Mouse (Mus musculus): Measurements from ENCODE around the gene Gm11639. TPM values are rescaled to one million over a fixed set of nuclear protein-coding genes. Genes with fewer than 3 reads are reported as not detected.
A peak's percentile ranks its signal among the peaks of the same experiment; 100 is the strongest.

The Gm11639 gene
- total RNA-seq, 2 experiments from 2014 or later, result 0.80 to 1.1 TPM

- no peak for DNase-seq (ENCODE audit: low spot score in 2 of 2)
- intact Hi-C loops (cut with DNase I), result no loop called here
These were observed 10.7 kb upstream of the Gm11639 start for GRCm38 (mm10) chr11:104674768-104675167.

DNA sequence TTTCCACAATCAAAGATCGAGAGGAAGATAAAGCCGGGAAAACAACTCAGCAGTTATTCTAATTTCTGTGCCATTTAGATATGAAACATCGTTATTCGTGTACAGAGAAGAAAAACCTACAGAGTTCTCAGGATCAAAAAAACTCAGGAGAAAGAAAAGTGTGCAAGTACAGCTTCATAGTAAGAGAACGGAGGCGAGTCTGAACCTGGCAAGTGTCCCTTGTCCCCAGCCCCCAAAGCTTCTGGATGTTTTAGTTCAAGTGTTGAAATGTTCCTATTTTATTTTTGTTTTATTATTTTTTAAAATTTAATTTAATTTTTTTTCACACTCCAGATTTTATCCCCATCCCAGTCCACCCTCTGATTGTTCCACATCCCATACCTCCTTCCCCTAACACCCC, 7.7 kb downstream of the Gm11639 start:
- DNase-seq (ENCODE audit: low spot score in 2 of 2), result peak; percentile 13 to 81
- intact Hi-C loops (cut with DNase I), result loop anchor here (1.0 kb wide), 1 partner anchor 135 kb away; no protein-coding TSS in a partner anchor

DNA sequence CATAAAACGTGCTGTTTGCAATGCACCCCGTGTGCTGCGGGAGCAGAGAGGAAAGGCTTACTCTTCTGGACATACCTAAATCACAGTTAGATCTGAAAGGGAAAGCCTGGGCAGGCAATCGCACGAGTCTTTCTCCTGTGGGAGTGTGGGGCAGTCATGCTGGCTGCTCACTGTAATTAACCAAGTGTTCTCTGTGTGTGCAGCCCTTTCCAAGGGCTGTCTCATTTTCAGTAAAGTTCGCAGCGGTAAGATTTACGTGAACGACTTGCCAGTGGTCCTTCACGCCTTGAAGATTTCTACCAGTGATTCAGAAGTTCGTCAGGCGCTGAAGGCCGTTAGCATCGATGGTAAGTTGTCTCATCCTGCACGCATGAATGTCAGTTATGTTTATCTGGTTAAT, 18.6 kb downstream of the Gm11639 start:
- intact Hi-C loops (cut with DNase I), result no loop called here
- no peak for DNase-seq (ENCODE audit: low spot score in 2 of 2)

GRCm38 (mm10) chr11:104707084-104707483, 21.6 kb downstream of the Gm11639 start:
- intact Hi-C loops (cut with DNase I), result no loop called here
- no peak for DNase-seq (ENCODE audit: low spot score in 2 of 2)

GRCm38 (mm10) chr11:104744995-104745568, 59.6 kb downstream of the Gm11639 start:
- intact Hi-C loops (cut with DNase I), result no loop called here
- no peak for DNase-seq (ENCODE audit: low spot score in 2 of 2)

- intact Hi-C loops (cut with DNase I), result loop anchor here (5.0 kb wide), 2 partner anchors 173 to 357 kb away; no protein-coding TSS in a partner anchor
These were observed 80.3 kb downstream of the Gm11639 start for GRCm38 (mm10) chr11:104765762-104766161.

DNA sequence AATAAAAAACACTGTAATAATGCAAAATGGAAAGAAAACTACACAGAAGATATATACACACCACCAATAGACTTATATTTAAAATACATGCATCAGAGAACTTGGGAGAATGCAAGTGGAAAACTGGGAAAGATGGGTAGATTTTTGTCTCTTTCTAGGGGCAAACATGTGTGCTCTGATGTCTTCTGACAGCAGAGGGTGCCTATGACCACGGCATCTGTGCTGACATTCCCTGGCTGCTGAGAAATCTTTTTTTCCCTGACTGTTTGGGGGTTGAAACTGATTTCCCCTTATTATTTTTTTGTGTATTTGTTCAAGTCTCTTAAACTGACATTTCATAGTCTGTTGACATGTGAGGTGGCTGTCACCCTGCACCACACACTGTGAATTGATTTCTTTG, 81.6 kb downstream of the Gm11639 start:
- no peak for DNase-seq (ENCODE audit: low spot score in 2 of 2)
- intact Hi-C loops (cut with DNase I), result loop anchor here (5.0 kb wide), 2 partner anchors 175 to 355 kb away; no protein-coding TSS in a partner anchor

More at GRCm38 (mm10) chr11:104765762-104766161, 80.3 kb downstream of the Gm11639 start:
- no peak for DNase-seq (ENCODE audit: low spot score in 2 of 2)

GRCm38 (mm10) chr11:104768072-104768471, 82.6 kb downstream of the Gm11639 start:
- intact Hi-C loops (cut with DNase I), result loop anchor here (5.0 kb wide), 2 partner anchors 176 to 354 kb away; no protein-coding TSS in a partner anchor
- DNase-seq (ENCODE audit: low spot score in 2 of 2), result peak; percentile 16 to 49

DNA sequence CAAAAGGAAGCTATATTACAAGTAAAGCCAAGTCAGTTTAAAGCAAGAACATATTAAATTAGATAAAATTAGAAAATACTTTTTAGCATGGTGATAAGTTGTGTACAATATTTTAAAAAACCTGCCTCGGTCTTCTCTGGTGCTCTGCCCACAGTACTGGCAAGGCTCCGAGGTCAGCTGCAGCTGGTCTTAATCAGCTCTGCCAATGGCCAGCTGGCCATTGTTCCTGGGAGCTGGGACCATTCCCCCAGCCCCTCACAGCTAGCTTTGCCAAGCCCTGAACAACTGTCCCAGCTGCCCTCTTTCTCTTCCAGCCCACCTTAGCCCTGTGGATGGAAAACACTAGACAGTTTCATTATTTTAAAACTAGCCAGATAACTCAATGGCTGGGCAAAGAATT, 93.3 kb downstream of the Gm11639 start:
- intact Hi-C loops (cut with DNase I), result no loop called here
- no peak for DNase-seq (ENCODE audit: low spot score in 2 of 2)

GRCm38 (mm10) chr11:104944723-104945122, 259.2 kb downstream of the Gm11639 start:
- DNase-seq (ENCODE audit: low spot score in 2 of 2), result no peak
- intact Hi-C loops (cut with DNase I), result no loop called here

- no peak for DNase-seq (ENCODE audit: low spot score in 2 of 2)
- intact Hi-C loops (cut with DNase I), result no loop called here
These were observed 266.8 kb downstream of the Gm11639 start for GRCm38 (mm10) chr11:104952349-104952748.

- no peak for DNase-seq (ENCODE audit: low spot score in 2 of 2)
- intact Hi-C loops (cut with DNase I), result no loop called here
These were observed 282.4 kb downstream of the Gm11639 start for GRCm38 (mm10) chr11:104967862-104968261.

DNA sequence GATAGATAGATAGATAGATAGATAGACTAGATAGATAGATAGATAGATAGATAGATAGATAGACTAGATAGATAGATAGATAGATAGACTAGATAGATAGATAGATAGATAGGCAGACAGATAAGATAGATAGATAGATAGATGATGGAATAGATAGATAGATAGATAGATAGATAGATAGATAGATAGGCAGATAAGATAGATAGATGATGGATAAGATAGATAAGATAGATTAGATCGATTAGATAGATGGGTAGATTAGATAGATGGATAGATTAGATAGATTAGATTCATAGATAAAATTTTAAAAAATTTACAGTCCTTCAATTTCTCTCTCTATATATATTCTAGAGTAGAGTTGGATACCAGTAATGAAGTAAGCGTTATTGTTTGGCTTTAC, 282.9 kb downstream of the Gm11639 start:
- intact Hi-C loops (cut with DNase I), result no loop called here
- no peak for DNase-seq (ENCODE audit: low spot score in 2 of 2)

- peak in 1 of 2 experiments; percentile 1 for DNase-seq (ENCODE audit: low spot score in 2 of 2)
- intact Hi-C loops (cut with DNase I), result no loop called here
These were observed 285.8 kb downstream of the Gm11639 start for GRCm38 (mm10) chr11:104971322-104971721.

DNA sequence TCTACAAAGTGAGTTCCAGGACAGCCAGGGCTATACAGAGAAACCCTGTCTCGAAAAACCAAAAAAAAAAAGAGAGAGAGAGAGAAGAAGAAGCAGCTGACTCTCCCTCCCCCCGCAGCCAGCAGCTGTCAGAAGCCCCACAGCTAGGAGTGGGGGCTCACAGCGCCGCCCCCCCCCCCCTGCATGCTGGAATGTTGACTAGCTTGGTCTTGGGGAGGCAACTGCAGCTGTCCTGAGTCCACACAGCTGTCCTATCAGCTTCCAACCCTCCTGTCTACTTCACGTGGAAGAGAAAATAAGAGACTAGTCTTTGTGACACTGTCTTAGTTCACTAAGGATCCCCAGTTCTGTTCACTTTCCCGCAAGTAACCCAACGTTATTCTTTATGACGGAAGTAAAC, 287.0 kb downstream of the Gm11639 start:
- intact Hi-C loops (cut with DNase I), result no loop called here
- no peak for DNase-seq (ENCODE audit: low spot score in 2 of 2)

DNA sequence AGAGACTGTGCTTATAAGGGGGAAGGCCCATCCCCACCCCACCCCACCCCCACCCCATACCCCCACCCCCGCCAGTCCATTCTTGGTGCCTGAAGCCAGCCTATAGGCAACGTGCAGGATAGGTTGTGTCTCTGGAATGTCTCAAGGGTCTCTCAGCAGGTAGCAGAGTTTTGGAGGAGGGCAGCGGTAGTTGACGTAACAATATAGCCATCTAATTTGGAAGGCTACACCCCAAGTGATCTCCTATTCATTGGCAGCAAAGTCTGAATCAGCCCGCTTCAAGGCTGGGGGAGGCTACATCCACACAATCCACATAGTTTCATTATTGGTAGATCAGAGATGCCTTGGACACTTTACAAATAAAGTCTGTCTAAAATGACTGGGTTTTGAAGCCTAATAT, 292.5 kb downstream of the Gm11639 start:
- intact Hi-C loops (cut with DNase I), result no loop called here
- no peak for DNase-seq (ENCODE audit: low spot score in 2 of 2)

DNA sequence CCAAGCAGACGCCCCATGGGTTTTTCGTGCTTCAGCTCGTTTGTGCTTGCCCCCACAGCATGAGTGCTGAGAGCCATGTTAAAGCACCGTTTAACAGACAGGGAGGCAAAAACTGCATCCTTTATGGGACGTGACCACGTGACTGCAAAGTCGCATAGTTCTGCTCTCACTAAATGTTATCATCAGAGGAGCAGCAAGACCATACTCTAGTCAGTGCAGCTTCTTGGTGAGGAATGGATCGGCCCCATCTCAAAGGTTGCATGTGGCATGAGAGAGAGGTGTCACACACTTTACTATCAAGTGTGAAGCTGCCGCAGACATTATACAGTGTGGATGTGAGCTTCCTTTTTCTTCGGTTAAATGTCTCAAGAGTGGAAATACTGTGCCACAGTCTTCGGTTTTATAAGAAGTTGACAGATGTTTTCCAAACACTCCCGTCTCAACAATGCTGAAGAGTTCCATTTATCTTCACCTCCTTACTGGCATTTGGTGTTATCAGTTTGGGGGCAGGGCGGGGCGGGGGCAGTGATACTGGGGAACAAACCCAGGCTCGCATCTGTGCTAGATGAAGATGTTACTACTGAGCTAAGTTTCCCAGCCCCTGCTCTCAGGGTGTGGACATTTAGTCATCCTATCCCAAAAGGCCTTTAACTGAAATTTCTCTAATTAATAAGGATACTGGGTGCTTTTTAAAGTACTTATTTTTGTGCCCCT, 296.0 kb downstream of the Gm11639 start:
- intact Hi-C loops (cut with DNase I), result no loop called here
- no peak for DNase-seq (ENCODE audit: low spot score in 2 of 2)

- intact Hi-C loops (cut with DNase I), result no loop called here
- DNase-seq (ENCODE audit: low spot score in 2 of 2), result no peak
These were observed 323.7 kb downstream of the Gm11639 start for GRCm38 (mm10) chr11:105009232-105009631.

DNA sequence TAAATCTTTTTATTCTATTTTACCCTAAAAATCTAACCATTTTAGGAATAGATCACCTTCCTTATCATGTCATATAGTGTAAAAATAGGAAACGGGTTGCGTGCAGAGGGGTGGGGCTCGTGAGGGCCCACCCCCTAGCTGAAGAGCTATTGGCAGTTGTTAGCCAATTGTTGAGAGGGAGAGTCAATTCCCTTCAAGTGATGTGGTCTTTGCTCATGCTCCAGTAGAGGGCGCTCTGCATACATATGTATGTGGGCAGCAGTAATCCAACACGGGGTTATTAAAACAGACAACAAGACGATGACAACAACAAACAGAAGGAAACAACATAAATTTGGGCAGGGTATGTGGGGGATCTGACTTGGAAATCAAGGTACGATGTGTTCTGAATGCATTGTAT, 335.6 kb downstream of the Gm11639 start:
- DNase-seq (ENCODE audit: low spot score in 2 of 2), result no peak

GRCm38 (mm10) chr11:105028744-105029348, 343.3 kb downstream of the Gm11639 start:
- no peak for DNase-seq (ENCODE audit: low spot score in 2 of 2)
- intact Hi-C loops (cut with DNase I), result no loop called here

More for the DNA sequence above, 335.6 kb downstream of the Gm11639 start:
- intact Hi-C loops (cut with DNase I), result no loop called here

- intact Hi-C loops (cut with DNase I), result no loop called here
- DNase-seq (ENCODE audit: low spot score in 2 of 2), result no peak
These were observed 344.0 kb downstream of the Gm11639 start for GRCm38 (mm10) chr11:105029525-105029924.
